Mouse (Mus musculus) liver, embryonic 14.5 days (tissue): ENCODE measurements around the gene Ssr1. TPM values are rescaled to one million over a fixed set of nuclear protein-coding genes. Genes with fewer than 3 reads are reported as not detected.
A peak's percentile ranks its signal among the peaks of the same experiment; 100 is the strongest.

Experiments
- ATAC-seq: fragments of 200-750 bp; cut with Nextera tagmentation; 2 replicates; pipeline ENCODE4 v1.8.0; 2017; ENCODE audit warnings: moderate number of reproducible peaks, mild to moderate bottlenecking, moderate library complexity; ENCODE audit not compliant: insufficient read depth
- DNase-seq, 3 experiments: peaks; one replicate each; pipeline ENCODE4 v3.0.0-alpha.2; 2012 to 2013; ENCODE audit warnings: low read depth in 3 of 3, low spot score in 3 of 3
- H3K27ac ChIP-seq: fragments of 300-500 bp; sonication (generic); 2 replicates; pipeline ENCODE4 v1.5.1; 2014; ENCODE audit warnings: moderate library complexity, mild to moderate bottlenecking, control low read depth, inconsistent platforms
- H3K27me3 ChIP-seq: fragments of 300-500 bp; sonication (generic); 2 replicates; pipeline ENCODE4 v1.6.1; 2014; ENCODE audit warnings: mild to moderate bottlenecking, low read length, moderate library complexity; ENCODE audit not compliant: control insufficient read depth, insufficient read depth
- H3K36me3 ChIP-seq: fragments of 300-500 bp; sonication (generic); replicated peaks from 2 replicates; pipeline ENCODE4 v1.6.1; 2014; ENCODE audit warnings: low read depth; ENCODE audit not compliant: control insufficient read depth, insufficient read depth
- H3K4me1 ChIP-seq, 2 experiments: fragments of 200-500 bp in 1 of 2; fragments of 300-500 bp in 1 of 2; sonication (generic) in 1 of 2; replicated peaks; 2 replicates each; pipeline ENCODE4 v1.6.1; 2012 to 2014; ENCODE audit warnings: antibody characterized with exemption in 1 of 2, inconsistent platforms in 1 of 2, low read length in 1 of 2; ENCODE audit not compliant: control insufficient read depth in 2 of 2, insufficient read depth in 2 of 2
- H3K4me2 ChIP-seq: fragments of 300-500 bp; sonication (generic); 2 replicates; pipeline ENCODE4 v1.6.1; 2014; ENCODE audit warnings: low read depth, mild to moderate bottlenecking, control low read depth, moderate library complexity
- H3K4me3 ChIP-seq, 2 experiments: fragments of 200-500 bp in 1 of 2; fragments of 300-500 bp in 1 of 2; sonication (generic) in 1 of 2; 2 replicates each; pipeline ENCODE4 v1.5.1; 2012 to 2014; ENCODE audit warnings: low read depth in 2 of 2, low read length in 2 of 2, mild to moderate bottlenecking in 2 of 2, control low read depth in 1 of 2, inconsistent platforms in 1 of 2, moderate library complexity in 1 of 2; ENCODE audit not compliant: insufficient read depth in 1 of 2
- H3K9ac ChIP-seq: fragments of 300-500 bp; sonication (generic); replicated peaks from 2 replicates; pipeline ENCODE4 v1.6.1; 2014; ENCODE audit warnings: mild to moderate bottlenecking, control low read depth, moderate library complexity
- H3K9me3 ChIP-seq: fragments of 300-500 bp; sonication (generic); 2 replicates; pipeline ENCODE4 v1.6.1; 2016; ENCODE audit warnings: low read length, mixed read lengths; ENCODE audit not compliant: control insufficient read depth
- CTCF ChIP-seq: IDR thresholded peaks from 2 replicates; pipeline ENCODE4 v1.5.1; 2016; ENCODE audit warnings: antibody characterized with exemption, low read depth, control low read depth
- EP300 ChIP-seq: IDR thresholded peaks from 2 replicates; pipeline ENCODE4 v1.6.1; 2016; ENCODE audit warnings: antibody characterized with exemption, low read depth
- WGBS: fragments of 180-500 bp; shearing (Covaris S2); extraction: QIAGEN DNeasy Blood & Tissue Kit; methylation state at CpG from one replicate; pipeline ENCODE4 v1.1.7; 2014; ENCODE audit not compliant: insufficient replicate concordance; 5-methylcytosine and 5-hydroxymethylcytosine counted together
- polyA plus RNA-seq, 2 experiments: library from polyadenylated mRNA; depleted of rRNA in 1 of 2; stranded (reverse) in 1 of 2; unstranded in 1 of 2; fragments of >200 nt; fragmentation: Nextera tagmentation in 1 of 2; extraction: Ambion mirVana in 1 of 2; gene quantifications; 2 replicates each; pipeline versions ENCODE4 v1.2.1 to v1.2.3; 2012 to 2014

Ssr1 gene
- polyA plus RNA-seq, 2 experiments = 17.0 to 74.3 TPM

DNA sequence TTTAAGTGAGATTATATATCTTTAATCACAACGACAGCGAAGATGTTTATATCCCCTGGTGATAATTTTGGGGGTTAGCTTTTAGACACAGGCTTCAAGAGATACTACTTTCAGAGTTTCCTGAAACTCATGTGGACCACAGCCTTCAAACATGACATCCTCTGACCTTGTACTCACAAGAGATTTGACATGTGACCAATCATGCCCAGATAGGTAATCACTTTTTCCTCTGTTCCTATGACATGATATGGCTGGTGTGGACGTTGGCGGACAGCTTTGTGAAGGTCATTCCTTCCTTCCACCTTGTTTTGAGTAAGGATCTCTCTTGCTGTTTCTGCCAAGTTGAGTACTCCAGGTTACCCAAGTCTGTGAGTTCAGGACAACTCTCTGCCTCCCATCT lies 34.4 kb upstream of the Ssr1 start:
- ATAC-seq = no peak
- no peak for DNase-seq
- no peak overlapping the region for H3K4me2 ChIP-seq
- H3K4me3 ChIP-seq = no peak overlapping the region
- no peaks in the 10 kb centered on the region for H3K9me3 ChIP-seq
- no peak overlapping the region for H3K27ac ChIP-seq
- no peaks in the 10 kb centered on the region for H3K36me3 ChIP-seq
- no peaks in the 10 kb centered on the region for H3K27me3 ChIP-seq
- no peak overlapping the region for H3K9ac ChIP-seq
- WGBS = 50% methylated on average over 4 of the region's 4 CpGs
- no peaks in the 10 kb centered on the region for H3K4me1 ChIP-seq
- no peak for TF ChIP-seq CTCF
- no peak for TF ChIP-seq EP300

DNA sequence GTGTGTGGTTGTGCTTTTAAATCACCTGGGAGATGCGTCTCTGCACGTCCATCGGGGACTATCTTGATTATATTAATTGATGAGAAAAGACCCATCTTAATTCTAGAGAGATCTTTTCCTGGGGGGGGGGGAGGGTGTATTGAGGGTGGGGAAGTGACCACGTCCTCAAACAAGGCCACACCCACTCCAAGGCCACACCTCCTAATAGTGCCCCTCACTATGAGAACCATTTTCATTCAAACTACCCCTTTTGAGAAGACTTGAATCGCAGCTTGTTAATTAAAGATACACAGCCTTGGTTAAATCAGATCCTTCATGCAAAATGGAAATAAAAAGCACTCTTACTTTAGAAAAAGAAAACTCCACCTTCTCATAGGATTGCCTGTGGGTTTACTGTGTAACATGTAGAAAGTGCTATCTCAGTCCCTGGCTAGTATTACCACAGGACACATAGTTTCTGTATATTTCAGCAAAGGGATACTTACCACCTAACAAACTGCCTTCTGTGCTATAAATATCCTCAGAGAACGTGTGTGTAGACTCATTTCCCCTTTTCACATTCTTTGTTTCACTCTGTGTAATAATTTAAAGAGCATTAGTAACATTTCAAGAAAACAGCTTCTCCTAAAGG lies 33.7 kb upstream of the Ssr1 start:
- H3K9me3 ChIP-seq = no peaks in the 10 kb centered on the region
- WGBS = 51% methylated on average over 6 of the region's 6 CpGs
- no peak overlapping the region for H3K4me3 ChIP-seq
- no peak overlapping the region for H3K27ac ChIP-seq
- no peaks in the 10 kb centered on the region for H3K4me1 ChIP-seq
- H3K27me3 ChIP-seq = no peaks in the 10 kb centered on the region
- no peak overlapping the region for H3K9ac ChIP-seq
- DNase-seq (no peak), ATAC-seq (no peak)
- H3K4me2 ChIP-seq = no peak overlapping the region
- TF ChIP-seq CTCF = no peak
- TF ChIP-seq EP300 = no peak
- no peaks in the 10 kb centered on the region for H3K36me3 ChIP-seq

DNA sequence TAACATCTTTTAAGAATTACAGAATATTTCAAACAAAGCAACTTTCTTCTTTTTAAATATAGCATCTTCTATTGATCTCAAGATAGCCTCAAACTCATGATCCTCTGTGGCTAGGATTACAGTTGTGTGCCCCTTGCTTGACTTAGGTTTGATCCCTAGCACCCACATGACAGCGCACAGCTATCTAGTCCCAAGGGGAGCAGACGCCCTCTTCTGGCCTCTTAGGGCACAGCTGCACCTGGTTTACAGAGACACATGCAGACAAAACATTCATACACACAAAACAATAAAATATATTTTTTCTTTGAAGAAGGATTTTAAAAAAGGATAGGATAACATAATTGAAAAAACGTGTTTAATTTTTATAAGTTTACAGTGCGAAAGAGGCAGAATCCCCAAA lies 31.9 kb upstream of the Ssr1 start:
- H3K4me2 ChIP-seq = no peak overlapping the region
- no peaks in the 10 kb centered on the region for H3K4me1 ChIP-seq
- H3K36me3 ChIP-seq = no peaks in the 10 kb centered on the region
- no peaks in the 10 kb centered on the region for H3K27me3 ChIP-seq
- H3K9ac ChIP-seq = no peak overlapping the region
- ATAC-seq = no peak
- no peak overlapping the region for H3K4me3 ChIP-seq
- DNase-seq = no peak
- TF ChIP-seq EP300 (no peak), CTCF (peak; percentile 73)
- H3K27ac ChIP-seq = no peak overlapping the region
- WGBS = 55% methylated on average over 4 of the region's 4 CpGs
- H3K9me3 ChIP-seq = no peaks in the 10 kb centered on the region

DNA sequence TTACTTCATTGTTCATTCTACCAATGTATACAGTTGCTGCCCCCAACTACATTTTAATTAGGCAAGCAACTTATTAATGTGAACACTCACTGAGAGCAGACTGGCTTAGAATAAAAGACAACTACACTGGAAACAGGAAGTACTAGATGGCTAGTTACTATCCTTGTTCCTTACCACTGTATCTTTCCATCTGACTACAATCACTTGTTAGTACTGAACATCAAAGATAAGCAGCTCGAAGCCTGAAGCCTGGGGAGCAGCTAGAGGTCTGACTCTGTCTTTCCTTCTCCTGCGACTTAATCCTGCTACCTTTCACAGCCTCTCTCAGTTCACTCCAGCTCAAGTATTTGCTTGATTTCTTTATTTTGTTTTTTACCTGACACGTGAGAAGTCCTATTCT lies 24.8 kb upstream of the Ssr1 start:
- H3K4me1 ChIP-seq = no peaks in the 10 kb centered on the region

DNA sequence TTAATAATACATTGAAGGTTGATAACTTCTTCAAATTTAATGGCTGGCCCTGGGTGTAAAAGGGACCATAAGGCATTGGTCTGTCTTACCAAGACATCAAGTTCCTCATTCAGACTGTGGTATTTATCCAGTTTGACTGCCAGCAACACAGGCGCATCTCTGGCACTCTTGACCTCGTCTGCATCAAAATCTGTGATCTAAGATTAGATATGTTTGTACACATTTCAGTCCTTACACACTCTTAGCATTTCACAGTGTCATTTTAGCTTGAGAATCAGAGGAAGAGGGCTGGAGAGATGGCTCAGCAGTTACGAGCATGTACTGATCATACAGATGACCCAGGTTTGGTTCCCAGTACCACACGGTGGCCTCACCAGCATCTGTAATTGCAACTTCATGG lies 21.6 kb upstream of the Ssr1 start:
- Histone ChIP-seq H3K27ac (no peak overlapping the region), H3K4me1 (peaks cover under 1 to 2% of the 10 kb centered on the region in 2 experiments; a peak in 3 of 4 replicates), H3K9ac (no peak overlapping the region), H3K4me3 (no peak overlapping the region), H3K36me3 (no peaks in the 10 kb centered on the region), H3K27me3 (no peaks in the 10 kb centered on the region), H3K9me3 (no peaks in the 10 kb centered on the region), H3K4me2 (no peak overlapping the region)
- no peak for ATAC-seq
- no peak for DNase-seq
- 72% methylated on average over 4 of the region's 4 CpGs for WGBS
- TF ChIP-seq EP300 = no peak
- TF ChIP-seq CTCF = no peak

More for the DNA sequence above, 24.8 kb upstream of the Ssr1 start:
- Histone ChIP-seq H3K4me2 (no peak overlapping the region), H3K27me3 (no peaks in the 10 kb centered on the region), H3K9me3 (no peaks in the 10 kb centered on the region), H3K9ac (no peak overlapping the region), H3K36me3 (no peaks in the 10 kb centered on the region), H3K27ac (no peak overlapping the region), H3K4me3 (no peak overlapping the region)
- WGBS = 40% methylated on average over 3 of the region's 3 CpGs
- no peak for ATAC-seq
- TF ChIP-seq CTCF = no peak
- no peak for TF ChIP-seq EP300
- DNase-seq = no peak
